ENCODE assay signal across 8 mouse cellular contexts in genomic region chr11:120378611-120379540, GRCm38 (mm10). TPM values are rescaled to one million over a fixed set of nuclear protein-coding genes. Genes with fewer than 3 reads are reported as not detected.
DNase-seq lines count a peak whose midpoint lies in the region; ATAC-seq and TF ChIP-seq lines count a peak whose summit lies in the region.

Gene Faap100 (minus strand): TSS chr11:120378764.

- TF ChIP-seq CTCF in E14TG2a.4 (conservative IDR thresholded peaks at IDR 0.05; ENCODE audit: low read length), result peak; percentile 16
- TF ChIP-seq CTCF in heart, postnatal 0 days (IDR thresholded peaks at IDR 0.05; ENCODE audit: low read depth), result peak; percentile 60
- peak; percentile 60 for TF ChIP-seq CTCF in testis, adult 2 months (IDR thresholded peaks at IDR 0.05; ENCODE audit: control insufficient read depth, insufficient read depth, insufficient replicate concordance, low read depth, low read length)

- 10% methylated on average over 53 of the region's 54 CpGs for WGBS in forebrain, embryonic 12.5 days
- WGBS in heart, postnatal 0 days, result 7% methylated on average over 54 of the region's 54 CpGs
- WGBS in liver, embryonic 16.5 days (ENCODE audit: insufficient replicate concordance), result 10% methylated on average over 54 of the region's 54 CpGs
- WGBS in neural tube, embryonic 13.5 days, result 9% methylated on average over 54 of the region's 54 CpGs

- ATAC-seq in forebrain, embryonic 12.5 days (ENCODE audit: low FRiP score), result peak; percentile 91
- peak; percentile 81 for ATAC-seq in heart, postnatal 0 days (ENCODE audit: insufficient read depth, low read depth)
- peak; percentile 92 for ATAC-seq in liver, embryonic 16.5 days (ENCODE audit: low read depth)
- peak; percentile 88 for ATAC-seq in neural tube, embryonic 13.5 days (ENCODE audit: low read depth)

- TF ChIP-seq POLR2A in testis, adult 2 months (IDR thresholded peaks at IDR 0.05; ENCODE audit: control insufficient read depth, low read depth, low read length), result peak; percentile 73

- H3K9me3 ChIP-seq in E14TG2a.4 (ENCODE audit: low read length), result no peaks in the 10 kb centered on the region
- H3K9me3 ChIP-seq in forebrain, embryonic 12.5 days, result no peaks in the 10 kb centered on the region
- H3K9me3 ChIP-seq in heart, postnatal 0 days (replicated peaks; ENCODE audit: control insufficient read depth, low read length), result no peaks in the 10 kb centered on the region
- H3K9me3 ChIP-seq in liver, embryonic 16.5 days (replicated peaks; ENCODE audit: control insufficient read depth, low read length), result no peaks in the 10 kb centered on the region
- H3K9me3 ChIP-seq in neural tube, embryonic 13.5 days, result no peaks in the 10 kb centered on the region

- H3K4me2 ChIP-seq in forebrain, embryonic 12.5 days, result peak within 1 kb of the TSS; percentile 99
- peak within 1 kb of the TSS; percentile 97 for H3K4me2 ChIP-seq in heart, postnatal 0 days (ENCODE audit: low read depth, low read length)
- peak within 1 kb of the TSS; percentile 99 for H3K4me2 ChIP-seq in liver, embryonic 16.5 days (ENCODE audit: low read depth, low read length)
- H3K4me2 ChIP-seq in neural tube, embryonic 13.5 days, result peak within 1 kb of the TSS; percentile 95

- H3K27me3 ChIP-seq in E14TG2a.4 (ENCODE audit: insufficient read depth, low read length), result no peaks in the 10 kb centered on the region
- H3K27me3 ChIP-seq in forebrain, embryonic 12.5 days, result no peaks in the 10 kb centered on the region
- H3K27me3 ChIP-seq in heart, postnatal 0 days (ENCODE audit: control insufficient read depth, insufficient read depth, low read length), result no peaks in the 10 kb centered on the region
- no peaks in the 10 kb centered on the region for H3K27me3 ChIP-seq in liver, embryonic 16.5 days (ENCODE audit: control insufficient read depth, insufficient read depth, low read depth, low read length)
- H3K27me3 ChIP-seq in neural tube, embryonic 13.5 days, result no peaks in the 10 kb centered on the region
- no peaks in the 10 kb centered on the region for H3K27me3 ChIP-seq in testis, adult 2 months (ENCODE audit: control insufficient read depth, insufficient read depth, low read length)

- TF ChIP-seq EP300 in heart, postnatal 0 days (IDR thresholded peaks at IDR 0.05; ENCODE audit: low read depth), result no peak; the same call in 1 of the 2 replicates

- H3K4me1 ChIP-seq in E14TG2a.4 (replicated peaks; ENCODE audit: low read depth, low read length), result peaks cover 41% of the 10 kb centered on the region
- H3K4me1 ChIP-seq in forebrain, embryonic 12.5 days, result peaks cover 24% of the 10 kb centered on the region
- peaks cover 34% of the 10 kb centered on the region for H3K4me1 ChIP-seq in heart, postnatal 0 days (ENCODE audit: control insufficient read depth, insufficient read depth)
- H3K4me1 ChIP-seq in liver, embryonic 16.5 days (ENCODE audit: control insufficient read depth, low read depth, low read length), result peaks cover 19% of the 10 kb centered on the region
- peaks cover 32% of the 10 kb centered on the region for H3K4me1 ChIP-seq in neural tube, embryonic 13.5 days (replicated peaks)
- H3K4me1 ChIP-seq in testis, adult 2 months (ENCODE audit: control insufficient read depth, insufficient read depth, low read length), result peaks cover 17% of the 10 kb centered on the region

- H3K27ac ChIP-seq in forebrain, embryonic 12.5 days, result peak within 1 kb of the TSS; percentile 76
- peak within 1 kb of the TSS; percentile 75 for H3K27ac ChIP-seq in heart, postnatal 0 days (ENCODE audit: low read depth)
- peak within 1 kb of the TSS; percentile 26; the same call in 1 of the 2 replicates for H3K27ac ChIP-seq in liver, embryonic 16.5 days (ENCODE audit: low read length)
- peak within 1 kb of the TSS; percentile 83 for H3K27ac ChIP-seq in neural tube, embryonic 13.5 days (replicated peaks)
- H3K27ac ChIP-seq in testis, adult 2 months (ENCODE audit: control insufficient read depth, insufficient read depth, low read depth, low read length), result peak within 1 kb of the TSS; percentile 89

- peaks cover 76% of the 10 kb centered on the region for H3K36me3 ChIP-seq in E14TG2a.4 (ENCODE audit: insufficient read depth, low read length)
- H3K36me3 ChIP-seq in forebrain, embryonic 12.5 days (replicated peaks), result peaks cover 69% of the 10 kb centered on the region
- H3K36me3 ChIP-seq in heart, postnatal 0 days (replicated peaks; ENCODE audit: control insufficient read depth, insufficient read depth, low read length), result peaks cover 70% of the 10 kb centered on the region
- peaks cover 26% of the 10 kb centered on the region for H3K36me3 ChIP-seq in liver, embryonic 16.5 days (ENCODE audit: control insufficient read depth, insufficient read depth)
- peaks cover 74% of the 10 kb centered on the region for H3K36me3 ChIP-seq in neural tube, embryonic 13.5 days
- no peaks in the 10 kb centered on the region; the same call in none of the 2 replicates for H3K36me3 ChIP-seq in testis, adult 2 months (ENCODE audit: control insufficient read depth, insufficient read depth, low read length)

- H3K9ac ChIP-seq in forebrain, embryonic 12.5 days, result peak within 1 kb of the TSS; percentile 85
- peak within 1 kb of the TSS; percentile 60 for H3K9ac ChIP-seq in heart, postnatal 0 days (replicated peaks; ENCODE audit: low read depth, low read length)
- H3K9ac ChIP-seq in liver, embryonic 16.5 days (ENCODE audit: low read depth, low read length), result peak within 1 kb of the TSS; percentile 70
- peak within 1 kb of the TSS; percentile 87 for H3K9ac ChIP-seq in neural tube, embryonic 13.5 days

- peak within 1 kb of the TSS; percentile 93 for H3K4me3 ChIP-seq in E14TG2a.4 (replicated peaks; ENCODE audit: low read length)
- peak within 1 kb of the TSS; percentile 88 for H3K4me3 ChIP-seq in forebrain, embryonic 12.5 days (replicated peaks)
- H3K4me3 ChIP-seq in heart, postnatal 0 days (ENCODE audit: low read depth, low read length), result peak within 1 kb of the TSS; percentile 67
- H3K4me3 ChIP-seq in liver, embryonic 16.5 days (ENCODE audit: low read depth, low read length), result peak within 1 kb of the TSS; percentile 75
- H3K4me3 ChIP-seq in neural tube, embryonic 13.5 days, result peak within 1 kb of the TSS; percentile 88
- H3K4me3 ChIP-seq in testis, adult 2 months (ENCODE audit: control insufficient read depth, low read depth, low read length), result peak within 1 kb of the TSS; percentile 96

- DNase-seq in c-Kit-positive CD71-positive TER-119-positive erythroid progenitor cells, embryonic 14.5 days (ENCODE audit: low spot score), result peak; percentile 90
- DNase-seq in heart, postnatal 0 days (ENCODE audit: low spot score), result peak; percentile 94
- peak; percentile 91 to 95 for DNase-seq in kidney, postnatal 4 days

RNA-seq across cellular contexts. Expression of gene Faap100, which starts in this region (rescaled TPM):
- polyA plus RNA-seq in forebrain, embryonic 12.5 days (2016; fragmentation: Nextera tagmentation; extraction: Ambion mirVana), result 47.3 and 47.4 TPM in 2 replicates
- total RNA-seq in heart, postnatal 0 days (2014; rRNA removed; ENCODE audit: low replicate concordance), result 46.7 and 70.5 TPM in 2 replicates
- 22.3 and 28.6 TPM in 2 replicates for polyA plus RNA-seq in heart, postnatal 0 days (2015; fragmentation: Nextera tagmentation; extraction: Ambion mirVana)
- 6.0 and 6.5 TPM in 2 replicates for polyA plus RNA-seq in liver, embryonic 16.5 days (2015; fragmentation: Nextera tagmentation; extraction: Ambion mirVana)
- polyA plus RNA-seq in neural tube, embryonic 13.5 days (2015; fragmentation: Nextera tagmentation; extraction: Ambion mirVana), result 53.9 and 59.7 TPM in 2 replicates
- polyA plus RNA-seq in testis, adult 2 months (2012; rRNA removed), result 57.8 and 67.1 TPM in 2 replicates

Comparison
In these comparisons a context has a peak if more than half of its experiments do, and no peak if none do; other contexts are left out.
1. Peak in every context shown above with its lines: DNase-seq, ATAC-seq, H3K4me3 ChIP-seq and H3K27ac ChIP-seq.
2. H3K27ac ChIP-seq: peak in every context shown above with its lines; median percentile 89 in testis, adult 2 months; 83 in neural tube, embryonic 13.5 days; 76 in forebrain, embryonic 12.5 days; 75 in heart, postnatal 0 days; 26 in liver, embryonic 16.5 days.